Mouse (Mus musculus) G1E-ER4 (cell line): ENCODE measurements around the gene Tmem130. TPM values are rescaled to one million over a fixed set of nuclear protein-coding genes. Genes with fewer than 3 reads are reported as not detected.
"Not testable (repeated sequence)": the region's sequence is repeated elsewhere in the genome, so short reads cannot be mapped to it uniquely, and the experiment has no call there.

Experiments used
- GATA1 ChIP-seq: IDR thresholded peaks from one replicate; pipeline ENCODE4 v1.8.0; 2012; ENCODE audit warnings: low read length, inconsistent platforms
- polyA plus RNA-seq: library from polyadenylated mRNA; stranded (reverse); fragments of >175 nt; gene quantifications from 2 replicates; pipeline ENCODE4 v1.2.3, GENCODE M21; 2012

Tmem130 gene
- not detected in 2 replicates for polyA plus RNA-seq

GRCm38 (mm10) chr5:144761161-144761868 lies at the start of gene Tmem130:
TSS of gene Tmem130 (minus strand) at chr5:144761818.
- no peak for TF ChIP-seq GATA1

DNA sequence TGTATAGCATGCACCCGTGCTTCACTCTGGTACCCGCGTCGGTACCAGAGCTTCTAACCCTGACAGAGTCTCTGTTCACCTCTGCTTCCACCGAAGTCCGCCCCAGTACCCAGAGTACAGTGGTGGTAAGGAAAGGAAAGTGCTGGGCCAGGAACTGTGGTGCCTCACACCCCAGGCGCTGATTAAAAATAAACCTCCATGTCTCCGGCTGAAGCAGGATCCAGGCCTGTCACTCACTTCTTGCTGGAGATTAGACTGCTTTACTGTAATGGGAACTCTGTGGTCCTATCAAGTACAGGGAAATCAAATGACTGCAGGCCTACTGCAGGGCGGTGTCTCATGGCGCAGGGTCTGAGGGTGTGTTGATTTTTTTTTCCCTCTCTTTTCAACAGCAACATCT lies 45.3 kb upstream of the Tmem130 start:
- TF ChIP-seq GATA1, result no peak

- no peak for TF ChIP-seq GATA1
These were observed 42.6 kb upstream of the Tmem130 start for GRCm38 (mm10) chr5:144804181-144804580.

DNA sequence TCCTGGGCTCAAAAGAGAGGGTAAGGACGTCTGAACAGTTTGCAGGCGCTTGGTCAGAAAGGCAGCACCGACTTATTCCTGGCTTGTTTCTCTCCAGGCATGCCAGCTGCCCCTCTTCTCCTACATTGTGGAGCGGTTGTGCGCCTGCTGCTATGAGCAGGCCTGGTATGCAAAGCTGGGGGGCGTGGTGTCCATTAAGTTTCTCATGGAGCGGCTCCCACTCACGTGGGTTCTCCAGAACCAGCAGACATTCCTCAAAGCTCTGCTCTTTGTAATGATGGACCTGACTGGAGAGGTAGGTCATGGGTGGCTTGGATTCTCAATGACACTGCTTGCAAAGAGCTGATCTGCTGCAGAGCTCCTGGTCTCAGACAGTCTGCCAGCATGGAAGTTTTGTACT lies 41.4 kb upstream of the Tmem130 start:
- TF ChIP-seq GATA1, result no peak

GRCm38 (mm10) chr5:144797116-144797515 lies 35.5 kb upstream of the Tmem130 start:
- no peak for TF ChIP-seq GATA1

DNA sequence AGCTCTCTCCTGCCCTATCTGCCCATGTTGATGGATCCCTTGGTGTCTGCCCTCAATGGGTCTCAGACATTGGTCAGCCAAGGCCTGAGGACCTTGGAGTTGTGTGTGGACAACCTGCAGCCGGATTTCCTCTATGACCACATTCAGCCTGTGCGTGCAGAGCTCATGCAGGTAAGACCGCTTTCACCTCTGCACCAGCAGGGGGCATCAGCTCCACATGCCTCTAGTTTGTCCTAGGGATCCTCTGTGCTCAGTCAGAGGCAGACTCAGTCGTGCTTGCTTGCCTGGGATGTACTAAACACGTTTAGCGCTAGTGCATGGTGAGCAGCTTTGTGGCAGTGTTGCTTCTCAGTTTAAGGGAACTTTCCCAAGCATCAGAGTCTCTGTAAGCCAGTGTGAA lies 33.1 kb upstream of the Tmem130 start:
- no peak for TF ChIP-seq GATA1

- no peak for TF ChIP-seq GATA1
These were observed 31.8 kb upstream of the Tmem130 start for GRCm38 (mm10) chr5:144793374-144793773.

DNA sequence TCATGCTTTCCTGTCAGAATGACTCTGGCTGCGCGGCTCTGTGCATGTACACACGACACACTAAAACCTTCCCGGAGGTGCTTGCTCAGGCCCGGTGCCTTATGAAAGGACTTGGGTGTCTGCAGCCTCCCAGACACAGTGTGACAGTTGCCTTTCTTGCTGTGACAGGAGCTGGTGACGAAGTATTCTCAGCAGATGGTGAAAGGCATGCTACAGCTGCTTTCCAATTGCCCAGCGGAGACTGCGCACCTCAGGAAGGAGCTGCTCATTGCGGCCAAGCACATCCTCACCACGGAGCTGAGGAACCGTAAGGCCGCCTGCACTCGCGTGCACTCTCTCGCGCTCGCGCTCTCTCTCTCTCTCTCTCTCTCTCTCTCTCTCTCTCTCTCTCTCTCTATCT lies 24.8 kb upstream of the Tmem130 start:
- TF ChIP-seq GATA1, result no peak

GRCm38 (mm10) chr5:144780654-144781053 lies 19.0 kb upstream of the Tmem130 start:
- TF ChIP-seq GATA1, result no peak

DNA sequence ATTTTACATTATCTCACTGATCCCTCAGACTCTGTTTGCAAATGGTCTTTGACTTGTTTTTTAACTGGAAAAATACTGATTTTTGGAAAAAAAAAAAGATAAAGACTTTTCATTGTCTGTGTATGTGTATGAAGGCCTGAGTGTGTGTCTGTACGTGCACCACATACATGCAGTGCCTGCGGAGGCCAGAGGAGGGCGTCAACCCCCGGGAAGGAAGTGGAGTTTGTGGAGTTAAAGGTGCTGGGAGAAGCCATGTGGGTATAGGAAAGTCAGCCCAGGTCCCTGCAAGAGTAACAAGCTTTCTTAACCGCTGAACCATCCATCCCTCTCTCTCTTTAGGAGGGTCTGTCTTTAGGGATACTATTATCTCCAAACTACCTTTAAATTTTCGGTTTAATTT lies 11.6 kb upstream of the Tmem130 start:
- no peak for TF ChIP-seq GATA1

- TF ChIP-seq GATA1, result no peak
These were observed 7.5 kb upstream of the Tmem130 start for GRCm38 (mm10) chr5:144769067-144769482.

DNA sequence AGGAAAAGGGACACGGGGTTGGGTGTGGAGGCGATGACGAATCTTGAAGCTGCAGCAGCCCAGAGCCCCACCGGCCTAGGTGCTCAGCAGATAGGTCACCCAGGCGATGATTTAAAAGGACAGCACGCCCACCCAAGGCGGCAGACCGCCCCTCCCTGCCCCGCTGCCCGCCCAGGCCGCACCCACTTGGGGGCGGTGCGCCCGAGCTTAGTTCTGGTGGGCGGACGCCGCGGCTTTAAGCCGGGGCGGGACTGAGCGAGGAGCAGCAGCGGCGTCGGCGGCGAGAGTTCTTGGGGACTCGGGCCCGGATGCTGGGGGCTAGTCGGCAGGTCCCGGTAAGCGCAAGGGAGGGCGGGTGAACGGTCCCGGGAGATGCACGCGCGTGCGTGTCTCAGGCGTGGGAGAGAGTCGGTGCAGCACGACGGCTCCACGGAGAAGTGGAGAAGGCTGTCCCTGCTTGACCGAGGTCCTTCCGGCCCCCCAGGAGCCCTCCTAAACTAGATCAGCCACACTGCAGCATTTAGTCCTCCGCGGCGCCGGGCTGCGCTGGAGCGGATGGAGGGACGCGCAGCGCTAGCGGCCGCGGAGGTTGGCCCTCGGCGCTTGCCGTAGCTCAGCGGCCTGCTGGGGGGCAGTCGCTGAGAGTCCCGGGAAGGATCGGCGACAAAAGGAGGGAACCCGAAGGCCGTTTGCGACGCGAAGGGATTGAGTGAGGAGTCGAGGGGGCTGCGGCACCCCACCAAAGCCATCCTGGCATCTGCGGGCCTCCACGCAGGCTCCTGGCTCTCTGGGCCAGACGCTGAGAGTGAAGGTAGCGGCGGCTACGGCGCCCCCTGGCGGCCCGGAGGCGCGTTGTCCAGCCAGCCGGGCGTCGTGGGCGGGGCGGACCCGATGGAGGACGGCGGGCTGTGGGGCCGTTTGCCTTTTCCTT lies 6.6 kb upstream of the Tmem130 start:
- no peak for TF ChIP-seq GATA1

DNA sequence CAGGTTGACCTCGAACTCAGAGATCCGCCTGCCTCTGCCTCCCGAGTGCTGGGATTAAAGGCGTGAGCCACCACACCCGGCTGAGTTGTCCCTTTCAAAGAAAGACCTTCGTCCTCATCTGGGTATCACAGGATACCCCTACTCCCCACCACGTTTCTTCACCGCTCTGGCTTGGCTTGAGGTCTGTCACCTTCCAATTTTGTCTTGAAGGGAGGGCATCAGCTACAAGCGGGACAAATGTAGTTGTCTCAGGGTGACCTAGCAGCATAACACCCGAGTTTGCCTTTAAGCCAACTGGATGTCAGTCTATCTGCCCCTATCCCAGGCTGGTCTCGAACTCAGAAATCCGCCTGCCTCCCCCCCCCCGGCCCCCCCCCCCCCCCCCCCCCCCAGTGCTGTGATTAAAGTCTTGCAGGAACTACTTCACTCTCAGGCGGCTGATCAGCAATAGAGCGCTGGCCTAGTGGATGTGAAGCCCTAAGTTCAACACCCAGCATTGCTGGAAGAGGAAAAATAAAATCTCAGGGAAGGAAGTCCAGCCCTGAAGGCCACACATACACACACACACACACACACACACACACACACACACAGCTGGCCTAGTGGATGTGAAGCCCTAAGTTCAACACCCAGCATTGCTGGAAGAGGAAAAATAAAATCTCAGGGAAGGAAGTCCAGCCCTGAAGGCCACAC lies 5.6 kb upstream of the Tmem130 start, which contains the start of gene Trrap:
Gene Trrap, plus strand, starts transcription at position 627 of the 693 bp plus-strand sequence.
- not testable (repeated sequence) for TF ChIP-seq GATA1

GRCm38 (mm10) chr5:144766646-144767045 lies 5.0 kb upstream of the Tmem130 start:
- no peak for TF ChIP-seq GATA1

DNA sequence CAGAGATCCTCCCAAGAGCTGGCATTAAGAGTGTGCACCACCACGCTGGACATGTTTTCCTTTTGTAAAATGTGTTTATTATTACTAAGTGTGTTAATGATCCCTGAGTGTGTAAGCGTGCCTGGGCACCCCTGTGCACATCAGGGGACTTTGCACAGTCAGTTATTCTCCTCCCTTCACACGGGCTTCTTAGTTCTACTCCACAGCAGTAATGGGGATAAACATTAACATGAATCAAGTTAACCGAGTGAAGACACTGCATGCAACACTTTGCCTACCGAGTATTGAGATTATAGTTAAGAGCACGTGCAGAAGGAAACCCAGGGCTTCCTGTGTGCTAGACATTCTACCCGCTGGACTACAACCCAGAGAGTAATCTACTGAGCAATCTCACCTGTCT lies 4.4 kb upstream of the Tmem130 start:
- TF ChIP-seq GATA1, result no peak

GRCm38 (mm10) chr5:144758422-144758821 lies 3.2 kb downstream of the Tmem130 start:
- no peak for TF ChIP-seq GATA1
